ENCODE assay signal across 9 mouse cellular contexts in genomic region chr2:30251417-30252104, GRCm38 (mm10). TPM values are rescaled to one million over a fixed set of nuclear protein-coding genes. Genes with fewer than 3 reads are reported as not detected.
DNase-seq lines count a peak whose midpoint lies in the region; ATAC-seq lines count a peak whose summit lies in the region.
"Had no signal": no experiment of that assay in that cellular context is flagged by ENCODE, and none has a peak within 500 bp of the region (broad histone marks: within the 10 kb centered on the region; RNA-seq: fewer than 3 reads in every experiment).

No protein-coding gene starts in this region.

- peak overlapping the region; percentile 8; the same call in 1 of the 2 replicates for H3K9ac ChIP-seq in heart, embryonic 11.5 days (ENCODE audit: low read depth, low read length)
- H3K9ac ChIP-seq in liver, embryonic 15.5 days: no peak overlapping the region

- peak; percentile 57 to 67 for DNase-seq in cerebellum, postnatal 10 days
- DNase-seq in cerebellum, postnatal 36 days: no peak
- DNase-seq in CD8-positive naive resting alpha-beta T cell, adult 2 months (ENCODE audit: low read depth in 2 of 2, low spot score in 2 of 2): peak; percentile 76 to 81
- peak; percentile 71 to 80 for DNase-seq in spleen, postnatal 4 days (ENCODE audit: low spot score in 2 of 2)
- no peak for DNase-seq in frontal cortex, postnatal 14 days (ENCODE audit: low spot score in 2 of 2)
- no peak for DNase-seq in Muller cell, postnatal 12 days (ENCODE audit: inconsistent ontology term)

- H3K4me2 ChIP-seq in heart, embryonic 11.5 days: no peak overlapping the region; the same call in 1 of the 2 replicates
- peak overlapping the region; percentile 18; the same call in 1 of the 2 replicates for H3K4me2 ChIP-seq in liver, embryonic 15.5 days

- peaks cover 23% of the 10 kb centered on the region for H3K36me3 ChIP-seq in heart, embryonic 11.5 days (ENCODE audit: control insufficient read depth, insufficient read depth, low read length)
- peaks cover 56% of the 10 kb centered on the region for H3K36me3 ChIP-seq in liver, embryonic 15.5 days (replicated peaks)

- H3K9me3 ChIP-seq in heart, embryonic 11.5 days (replicated peaks; ENCODE audit: control insufficient read depth, low read length): no peaks in the 10 kb centered on the region
- no peaks in the 10 kb centered on the region for H3K9me3 ChIP-seq in liver, embryonic 15.5 days (replicated peaks)

- H3K4me3 ChIP-seq in heart, embryonic 11.5 days (ENCODE audit: low read depth, low read length): no peak overlapping the region
- no peak overlapping the region for H3K4me3 ChIP-seq in liver, embryonic 15.5 days (replicated peaks)

- H3K27ac ChIP-seq in heart, embryonic 11.5 days (ENCODE audit: low read depth, low read length): peak overlapping the region; percentile 66
- peak overlapping the region; percentile 51 for H3K27ac ChIP-seq in liver, embryonic 15.5 days (replicated peaks)

- peak; percentile 55 for ATAC-seq in heart, embryonic 11.5 days (replicated peaks; ENCODE audit: insufficient number of reproducible peaks, low FRiP score, low TSS enrichment)
- ATAC-seq in liver, embryonic 15.5 days (ENCODE audit: insufficient read depth): peak; percentile 67

- peaks cover 12% of the 10 kb centered on the region; the same call in 1 of the 2 replicates for H3K4me1 ChIP-seq in heart, embryonic 11.5 days (ENCODE audit: control insufficient read depth, insufficient read depth, low read length)
- peaks cover 46% of the 10 kb centered on the region for H3K4me1 ChIP-seq in liver, embryonic 15.5 days (replicated peaks)

- no peaks in the 10 kb centered on the region for H3K27me3 ChIP-seq in heart, embryonic 11.5 days (ENCODE audit: control insufficient read depth, insufficient read depth, low read length)
- H3K27me3 ChIP-seq in liver, embryonic 15.5 days: no peaks in the 10 kb centered on the region

- WGBS in heart, embryonic 11.5 days (ENCODE audit: insufficient replicate concordance): 62% methylated on average over 5 of the region's 5 CpGs
- WGBS in liver, embryonic 15.5 days (ENCODE audit: insufficient replicate concordance): 38% methylated on average over 5 of the region's 5 CpGs

RNA-seq across cellular contexts. Expression of gene Gm28035, which starts 11.2 kb away (rescaled TPM):
- polyA plus RNA-seq in heart, embryonic 11.5 days (2014; fragmentation: Nextera tagmentation; extraction: Ambion mirVana): 0.49 TPM in 1 of 2 replicates, not detected in the other
- polyA plus RNA-seq in liver, embryonic 15.5 days (2015; fragmentation: Nextera tagmentation; extraction: Ambion mirVana): 0.10 and 0.16 TPM in 2 replicates

RNA-seq across cellular contexts. Expression of gene Lrrc8a, which starts 14.0 kb away (rescaled TPM):
- 38.1 and 46.9 TPM in 2 replicates for polyA plus RNA-seq in heart, embryonic 11.5 days (2014; fragmentation: Nextera tagmentation; extraction: Ambion mirVana)
- 10.5 and 11.6 TPM in 2 replicates for polyA plus RNA-seq in liver, embryonic 15.5 days (2015; fragmentation: Nextera tagmentation; extraction: Ambion mirVana)

RNA-seq across cellular contexts. Expression of gene Phyhd1, which starts 14.4 kb away (rescaled TPM):
- polyA plus RNA-seq in heart, embryonic 11.5 days (2014; fragmentation: Nextera tagmentation; extraction: Ambion mirVana): 4.7 and 7.4 TPM in 2 replicates
- polyA plus RNA-seq in liver, embryonic 15.5 days (2015; fragmentation: Nextera tagmentation; extraction: Ambion mirVana): 13.0 and 15.7 TPM in 2 replicates

RNA-seq across cellular contexts. Expression of gene Gm28038, which starts 29.3 kb away (rescaled TPM):
- polyA plus RNA-seq in heart, embryonic 11.5 days (2014; fragmentation: Nextera tagmentation; extraction: Ambion mirVana): not detected in 2 replicates
- polyA plus RNA-seq in liver, embryonic 15.5 days (2015; fragmentation: Nextera tagmentation; extraction: Ambion mirVana): not detected in 2 replicates
- polyA plus RNA-seq: limb, embryonic 11.5 days had no signal

RNA-seq across cellular contexts. Expression of gene Dolk, which starts 34.6 kb away (rescaled TPM):
- polyA plus RNA-seq in heart, embryonic 11.5 days (2014; fragmentation: Nextera tagmentation; extraction: Ambion mirVana): 26.6 and 27.7 TPM in 2 replicates
- polyA plus RNA-seq in liver, embryonic 15.5 days (2015; fragmentation: Nextera tagmentation; extraction: Ambion mirVana): 12.0 and 14.3 TPM in 2 replicates

Comparison
In these comparisons a context has a peak if more than half of its experiments do, and no peak if none do; other contexts are left out.
1. DNase-seq: peak in cerebellum, postnatal 10 days (2 of 2), CD8-positive naive resting alpha-beta T cell, adult 2 months (2 of 2) and spleen, postnatal 4 days (2 of 2); none in cerebellum, postnatal 36 days (0 of 2), frontal cortex, postnatal 14 days (0 of 2) and Muller cell, postnatal 12 days (single experiment).